ENCODE assay signal across 11 mouse cellular contexts in genomic region chr14:62376115-62376514, GRCm38 (mm10).
DNase-seq lines count a peak whose midpoint lies in the region; ATAC-seq and TF ChIP-seq lines count a peak whose summit lies in the region.
"Had no signal": no experiment of that assay in that cellular context is flagged by ENCODE, and none has a peak within 500 bp of the region (broad histone marks: within the 10 kb centered on the region; RNA-seq: fewer than 3 reads in every experiment).

No protein-coding gene starts in this region.

- H3K4me3 ChIP-seq in forebrain, embryonic 15.5 days = no peak overlapping the region
- H3K4me3 ChIP-seq in forebrain, postnatal 0 days (ENCODE audit: low read depth, low read length) = no peak overlapping the region
- H3K4me3 ChIP-seq in heart, embryonic 16.5 days (ENCODE audit: low read length) = no peak overlapping the region
- H3K4me3 ChIP-seq in lung, embryonic 16.5 days (ENCODE audit: low read length) = no peak overlapping the region
- H3K4me3 ChIP-seq in hindbrain, embryonic 12.5 days = no peak overlapping the region
- H3K4me3 ChIP-seq: gastrocnemius, adult 2 months; liver, embryonic 12.5 days had no signal

- no peaks in the 10 kb centered on the region for H3K27me3 ChIP-seq in forebrain, embryonic 15.5 days
- no peaks in the 10 kb centered on the region for H3K27me3 ChIP-seq in forebrain, postnatal 0 days (ENCODE audit: insufficient read depth, low read length)
- no peaks in the 10 kb centered on the region for H3K27me3 ChIP-seq in heart, embryonic 16.5 days (ENCODE audit: control insufficient read depth, insufficient read depth, low read length)
- H3K27me3 ChIP-seq in lung, embryonic 16.5 days (ENCODE audit: control insufficient read depth, insufficient read depth, low read depth, low read length) = no peaks in the 10 kb centered on the region
- H3K27me3 ChIP-seq in hindbrain, embryonic 12.5 days = no peaks in the 10 kb centered on the region
- H3K27me3 ChIP-seq: liver, embryonic 12.5 days had no signal

- no peak for ATAC-seq in forebrain, embryonic 15.5 days (replicated peaks)
- no peak for ATAC-seq in forebrain, postnatal 0 days
- no peak; the same call in 1 of the 2 replicates for ATAC-seq in heart, embryonic 16.5 days (replicated peaks; ENCODE audit: extremely low read depth, insufficient read depth, low FRiP score)
- ATAC-seq in lung, embryonic 16.5 days (ENCODE audit: low read depth) = no peak
- no peak for ATAC-seq in hindbrain, embryonic 12.5 days (ENCODE audit: low FRiP score)
- ATAC-seq: hindbrain, embryonic 16.5 days; liver, embryonic 12.5 days; midbrain, embryonic 16.5 days had no signal

- no peak overlapping the region for H3K9ac ChIP-seq in forebrain, embryonic 15.5 days (replicated peaks)
- no peak overlapping the region for H3K9ac ChIP-seq in forebrain, postnatal 0 days
- no peak overlapping the region for H3K9ac ChIP-seq in heart, embryonic 16.5 days (ENCODE audit: low read length)
- no peak overlapping the region for H3K9ac ChIP-seq in lung, embryonic 16.5 days (ENCODE audit: low read length)
- H3K9ac ChIP-seq in hindbrain, embryonic 12.5 days = no peak overlapping the region
- H3K9ac ChIP-seq: liver, embryonic 12.5 days had no signal

- peaks cover 11% of the 10 kb centered on the region for H3K4me1 ChIP-seq in forebrain, embryonic 15.5 days
- H3K4me1 ChIP-seq in forebrain, postnatal 0 days (ENCODE audit: insufficient read depth) = 0 out of 2 replicates have a peak, but pooled peaks cover 2% of the 10 kb centered on the region
- H3K4me1 ChIP-seq in heart, embryonic 16.5 days (ENCODE audit: control insufficient read depth, insufficient read depth, low read length) = peaks cover 33% of the 10 kb centered on the region
- peaks cover 31% of the 10 kb centered on the region for H3K4me1 ChIP-seq in lung, embryonic 16.5 days (replicated peaks; ENCODE audit: control insufficient read depth, insufficient read depth, low read length)
- no peaks in the 10 kb centered on the region for H3K4me1 ChIP-seq in hindbrain, embryonic 12.5 days

- WGBS in forebrain, embryonic 15.5 days = 88% methylated on average over 2 of the region's 2 CpGs
- WGBS in forebrain, postnatal 0 days = 71% methylated on average over 2 of the region's 2 CpGs
- 52% methylated on average over 2 of the region's 2 CpGs for WGBS in heart, embryonic 16.5 days
- 65% methylated on average over 2 of the region's 2 CpGs for WGBS in lung, embryonic 16.5 days
- WGBS in hindbrain, embryonic 12.5 days = 88% methylated on average over 2 of the region's 2 CpGs

- no peaks in the 10 kb centered on the region for H3K9me3 ChIP-seq in forebrain, embryonic 15.5 days
- H3K9me3 ChIP-seq in forebrain, postnatal 0 days (ENCODE audit: low read length) = no peaks in the 10 kb centered on the region
- H3K9me3 ChIP-seq in heart, embryonic 16.5 days (replicated peaks; ENCODE audit: control insufficient read depth, low read length) = no peaks in the 10 kb centered on the region; the same call in 1 of the 2 replicates
- H3K9me3 ChIP-seq in lung, embryonic 16.5 days (ENCODE audit: control insufficient read depth, low read length) = no peaks in the 10 kb centered on the region
- no peaks in the 10 kb centered on the region for H3K9me3 ChIP-seq in hindbrain, embryonic 12.5 days (replicated peaks)
- H3K9me3 ChIP-seq: liver, embryonic 12.5 days had no signal

- no peak for TF ChIP-seq CTCF in forebrain, postnatal 0 days (IDR thresholded peaks at IDR 0.05; ENCODE audit: low read depth)

- H3K36me3 ChIP-seq in forebrain, embryonic 15.5 days = 0 out of 2 replicates have a peak, but pooled peaks cover 6% of the 10 kb centered on the region
- H3K36me3 ChIP-seq in forebrain, postnatal 0 days (ENCODE audit: insufficient read depth) = no peaks in the 10 kb centered on the region
- no peaks in the 10 kb centered on the region for H3K36me3 ChIP-seq in heart, embryonic 16.5 days (ENCODE audit: control insufficient read depth, insufficient read depth)
- peaks cover 2% of the 10 kb centered on the region for H3K36me3 ChIP-seq in lung, embryonic 16.5 days (ENCODE audit: control insufficient read depth, insufficient read depth, low read length)
- H3K36me3 ChIP-seq in hindbrain, embryonic 12.5 days = no peaks in the 10 kb centered on the region

- no peak overlapping the region for H3K4me2 ChIP-seq in forebrain, embryonic 15.5 days (replicated peaks)
- H3K4me2 ChIP-seq in forebrain, postnatal 0 days (ENCODE audit: low read depth) = no peak overlapping the region
- H3K4me2 ChIP-seq in heart, embryonic 16.5 days (ENCODE audit: low read depth, low read length) = no peak overlapping the region
- no peak overlapping the region for H3K4me2 ChIP-seq in lung, embryonic 16.5 days (ENCODE audit: low read depth, low read length)
- H3K4me2 ChIP-seq in hindbrain, embryonic 12.5 days (replicated peaks) = no peak overlapping the region
- H3K4me2 ChIP-seq: liver, embryonic 12.5 days had no signal

- DNase-seq in forebrain, postnatal 0 days = no peak
- DNase-seq in heart, adult 11 months = no peak
- DNase-seq in lung, postnatal 10 days = no peak
- DNase-seq: gastrocnemius, adult 2 months had no signal

- H3K27ac ChIP-seq in forebrain, embryonic 15.5 days (replicated peaks) = 0 out of 2 replicates have a peak overlapping the region, but pooled peaks have one; percentile 37
- H3K27ac ChIP-seq in forebrain, postnatal 0 days (ENCODE audit: low read depth, low read length) = no peak overlapping the region
- H3K27ac ChIP-seq in heart, embryonic 16.5 days (ENCODE audit: low read length) = peak overlapping the region; percentile 40
- peak overlapping the region; percentile 85 for H3K27ac ChIP-seq in lung, embryonic 16.5 days (ENCODE audit: low read length)
- H3K27ac ChIP-seq in hindbrain, embryonic 12.5 days = no peak overlapping the region
- H3K27ac ChIP-seq: gastrocnemius, adult 2 months; liver, embryonic 12.5 days had no signal

Comparison
In these comparisons a context has a peak if more than half of its experiments do, and no peak if none do; other contexts are left out.
1. H3K27ac ChIP-seq: peak in forebrain, embryonic 15.5 days (single experiment), heart, embryonic 16.5 days (single experiment) and lung, embryonic 16.5 days (single experiment); none in forebrain, postnatal 0 days (single experiment) and hindbrain, embryonic 12.5 days (single experiment).